In genomic region chr4:137857116-137857515, GRCm38 (mm10) we compare ENCODE assay signal across 8 mouse cellular contexts. TPM values are rescaled to one million over a fixed set of nuclear protein-coding genes. Genes with fewer than 3 reads are reported as not detected.
DNase-seq lines count a peak whose midpoint lies in the region; ATAC-seq lines count a peak whose summit lies in the region.

No protein-coding gene starts in this region.

- no peak for ATAC-seq in midbrain, embryonic 14.5 days (ENCODE audit: low FRiP score, low TSS enrichment)
- ATAC-seq in midbrain, embryonic 13.5 days, result no peak
- 0 out of 2 replicates have a peak, but pooled peaks have one; percentile 41 for ATAC-seq in megakaryocyte-erythroid progenitor cell, adult 5-6 weeks (replicated peaks; ENCODE audit: low FRiP score, low TSS enrichment, poor library complexity, severe bottlenecking)

- H3K4me2 ChIP-seq in midbrain, embryonic 14.5 days (ENCODE audit: low read length), result no peak overlapping the region
- H3K4me2 ChIP-seq in midbrain, embryonic 13.5 days (replicated peaks), result no peak overlapping the region

- no peak overlapping the region for H3K4me3 ChIP-seq in midbrain, embryonic 14.5 days (replicated peaks; ENCODE audit: low read depth, low read length)
- H3K4me3 ChIP-seq in midbrain, embryonic 13.5 days (replicated peaks), result no peak overlapping the region

- no peak overlapping the region for H3K9ac ChIP-seq in midbrain, embryonic 14.5 days (replicated peaks; ENCODE audit: low read length)
- H3K9ac ChIP-seq in midbrain, embryonic 13.5 days (replicated peaks), result no peak overlapping the region

- 21% methylated on average over 7 of the region's 7 CpGs for WGBS in midbrain, embryonic 14.5 days
- 28% methylated on average over 7 of the region's 7 CpGs for WGBS in midbrain, embryonic 13.5 days

- H3K36me3 ChIP-seq in midbrain, embryonic 14.5 days (ENCODE audit: control insufficient read depth, insufficient read depth, low read length), result no peaks in the 10 kb centered on the region
- no peaks in the 10 kb centered on the region for H3K36me3 ChIP-seq in midbrain, embryonic 13.5 days

- DNase-seq in cerebellum, postnatal 14 days, result peak; percentile 39 to 61
- no peak for DNase-seq in cerebellum, adult 9-10 months
- peak; percentile 53 for DNase-seq in midbrain, embryonic 14.5 days
- DNase-seq in embryo, embryonic 11.5 days (ENCODE audit: low read depth, low spot score), result peak; percentile 35
- peak; percentile 87 for DNase-seq in thymus, postnatal 4 days
- DNase-seq in gastrocnemius, postnatal 14 days, result no peak

- H3K4me1 ChIP-seq in midbrain, embryonic 14.5 days (ENCODE audit: control insufficient read depth, insufficient read depth, low read length), result peaks cover 6% of the 10 kb centered on the region; the same call in 1 of the 2 replicates
- peaks cover 11% of the 10 kb centered on the region for H3K4me1 ChIP-seq in midbrain, embryonic 13.5 days (replicated peaks)

- intact Hi-C loops in gastrocnemius, postnatal 14 days (cut with DNase I; ENCODE audit: low total_unique reads), result no loop called here

- H3K27me3 ChIP-seq in midbrain, embryonic 14.5 days (ENCODE audit: control insufficient read depth, insufficient read depth, low read length), result no peaks in the 10 kb centered on the region
- H3K27me3 ChIP-seq in midbrain, embryonic 13.5 days, result peaks cover 3% of the 10 kb centered on the region; the same call in 1 of the 2 replicates

- H3K27ac ChIP-seq in midbrain, embryonic 14.5 days (replicated peaks; ENCODE audit: low read depth, low read length), result no peak overlapping the region
- no peak overlapping the region for H3K27ac ChIP-seq in midbrain, embryonic 13.5 days

- no peaks in the 10 kb centered on the region for H3K9me3 ChIP-seq in midbrain, embryonic 14.5 days (ENCODE audit: control insufficient read depth, low read length)
- no peaks in the 10 kb centered on the region for H3K9me3 ChIP-seq in midbrain, embryonic 13.5 days

RNA-seq across cellular contexts. Expression of gene Ece1, which starts 4.9 kb away (rescaled TPM):
- 11.9 and 18.4 TPM in 2 replicates for polyA plus RNA-seq in midbrain, embryonic 14.5 days (2014; fragmentation: Nextera tagmentation; extraction: Ambion mirVana)
- 12.7 and 19.4 TPM in 2 replicates for polyA plus RNA-seq in midbrain, embryonic 13.5 days (2015; fragmentation: Nextera tagmentation; extraction: Ambion mirVana)
- 2.7 and 6.2 TPM in 2 replicates for total RNA-seq in megakaryocyte-erythroid progenitor cell, adult 5-6 weeks (2014; fragmentation: Nextera tagmentation)
- total RNA-seq in megakaryocyte-erythroid progenitor cell, adult 5-6 weeks (2017), result 3.3 and 3.8 TPM in 2 replicates
- 10 to 100 TPM; 50.0 to 57.7 TPM for total RNA-seq in gastrocnemius, postnatal 14 days (2021)

Comparison
In these comparisons a context has a peak if more than half of its experiments do, and no peak if none do; other contexts are left out.
1. DNase-seq: peak in cerebellum, postnatal 14 days (2 of 2), midbrain, embryonic 14.5 days (single experiment), embryo, embryonic 11.5 days (single experiment) and thymus, postnatal 4 days (single experiment); none in cerebellum, adult 9-10 months (single experiment) and gastrocnemius, postnatal 14 days (single experiment).
2. RNA of gene Ece1, which starts 4.9 kb away (total RNA-seq): 50.0 to 57.7 TPM in gastrocnemius, postnatal 14 days; 2.7 to 6.2 TPM in megakaryocyte-erythroid progenitor cell, adult 5-6 weeks; every median in the first group is over 4 times any median in the second.